Comparison of ENCODE assay signal across 9 mouse cellular contexts in genomic region chr3:107694256-107694900, GRCm38 (mm10). TPM values are rescaled to one million over a fixed set of nuclear protein-coding genes. Genes with fewer than 3 reads are reported as not detected.
DNase-seq lines count a peak whose midpoint lies in the region; ATAC-seq and TF ChIP-seq lines count a peak whose summit lies in the region.
"Had no signal": no experiment of that assay in that cellular context is flagged by ENCODE, and none has a peak within 500 bp of the region (broad histone marks: within the 10 kb centered on the region; RNA-seq: fewer than 3 reads in every experiment).

No protein-coding gene starts in this region.

- no peaks in the 10 kb centered on the region for H3K36me3 ChIP-seq in heart, embryonic 11.5 days (ENCODE audit: control insufficient read depth, insufficient read depth, low read length)
- H3K36me3 ChIP-seq in heart, adult 2 months (ENCODE audit: control insufficient read depth, insufficient read depth, low read length) = peaks cover 35% of the 10 kb centered on the region
- no peaks in the 10 kb centered on the region for H3K36me3 ChIP-seq in liver, embryonic 12.5 days
- H3K36me3 ChIP-seq in stomach, postnatal 0 days (ENCODE audit: control insufficient read depth, insufficient read depth, low read length) = no peaks in the 10 kb centered on the region

- TF ChIP-seq CTCF in heart, adult 2 months (IDR thresholded peaks at IDR 0.05) = no peak
- no peak for TF ChIP-seq CTCF in stomach, postnatal 0 days (IDR thresholded peaks at IDR 0.05; ENCODE audit: low read depth)

- H3K4me3 ChIP-seq in heart, embryonic 11.5 days (ENCODE audit: low read depth, low read length) = peak overlapping the region; percentile 93; the same call in 1 of the 2 replicates
- no peak overlapping the region for H3K4me3 ChIP-seq in heart, adult 2 months
- peak overlapping the region; percentile 91 for H3K4me3 ChIP-seq in liver, embryonic 12.5 days
- H3K4me3 ChIP-seq in stomach, postnatal 0 days (ENCODE audit: low read depth, low read length) = peak overlapping the region; percentile 81; the same call in 1 of the 2 replicates

- no peaks in the 10 kb centered on the region for H3K9me3 ChIP-seq in heart, embryonic 11.5 days (replicated peaks; ENCODE audit: control insufficient read depth, low read length)
- H3K9me3 ChIP-seq in liver, embryonic 12.5 days (replicated peaks) = no peaks in the 10 kb centered on the region
- H3K9me3 ChIP-seq in stomach, postnatal 0 days (ENCODE audit: control insufficient read depth, low read length) = no peaks in the 10 kb centered on the region

- TF ChIP-seq POLR2A in heart, adult 2 months (IDR thresholded peaks at IDR 0.05; ENCODE audit: insufficient read depth, low read depth, low read length) = no peak

- H3K27me3 ChIP-seq in heart, embryonic 11.5 days (ENCODE audit: control insufficient read depth, insufficient read depth, low read length) = no peaks in the 10 kb centered on the region
- H3K27me3 ChIP-seq in heart, adult 2 months (ENCODE audit: control insufficient read depth, insufficient read depth, low read length) = 0 out of 2 replicates have a peak, but pooled peaks cover 2% of the 10 kb centered on the region
- no peaks in the 10 kb centered on the region for H3K27me3 ChIP-seq in liver, embryonic 12.5 days (replicated peaks)
- H3K27me3 ChIP-seq in stomach, postnatal 0 days (ENCODE audit: control insufficient read depth, insufficient read depth, low read length) = no peaks in the 10 kb centered on the region

- peak overlapping the region; percentile 75 for H3K4me2 ChIP-seq in heart, embryonic 11.5 days
- H3K4me2 ChIP-seq in liver, embryonic 12.5 days = peak overlapping the region; percentile 92
- H3K4me2 ChIP-seq in stomach, postnatal 0 days (replicated peaks; ENCODE audit: low read depth) = peak overlapping the region; percentile 60; the same call in 1 of the 2 replicates

- no peak overlapping the region for H3K9ac ChIP-seq in heart, embryonic 11.5 days (ENCODE audit: low read depth, low read length)
- no peak overlapping the region for H3K9ac ChIP-seq in heart, adult 2 months (ENCODE audit: low read depth, low read length)
- H3K9ac ChIP-seq in liver, embryonic 12.5 days = peak overlapping the region; percentile 97
- H3K9ac ChIP-seq in stomach, postnatal 0 days (ENCODE audit: low read length) = no peak overlapping the region

- intact Hi-C loops in heart, adult 2 months (cut with DNase I) = no loop called here

- TF ChIP-seq EP300 in heart, adult 2 months (IDR thresholded peaks at IDR 0.05; ENCODE audit: insufficient read depth, low read depth, low read length) = no peak
- no peak for TF ChIP-seq EP300 in stomach, postnatal 0 days (optimal IDR thresholded peaks at IDR 0.05)

- no peak for ATAC-seq in heart, embryonic 11.5 days (replicated peaks; ENCODE audit: insufficient number of reproducible peaks, low FRiP score, low TSS enrichment)
- no peak for ATAC-seq in liver, embryonic 12.5 days
- no peak for ATAC-seq in stomach, postnatal 0 days (ENCODE audit: low FRiP score, low TSS enrichment)

- 61% methylated on average over 2 of the region's 2 CpGs for WGBS in heart, embryonic 11.5 days (ENCODE audit: insufficient replicate concordance)
- 57% methylated on average over 2 of the region's 2 CpGs for WGBS in heart, adult 2 months
- 43% methylated on average over 2 of the region's 2 CpGs for WGBS in liver, embryonic 12.5 days (ENCODE audit: insufficient replicate concordance)
- WGBS in stomach, postnatal 0 days = 39% methylated on average over 2 of the region's 2 CpGs

- H3K4me1 ChIP-seq in heart, embryonic 11.5 days (ENCODE audit: control insufficient read depth, insufficient read depth, low read length) = peaks cover 31% of the 10 kb centered on the region
- peaks cover 15% of the 10 kb centered on the region for H3K4me1 ChIP-seq in heart, adult 2 months (ENCODE audit: control insufficient read depth, insufficient read depth, low read length)
- H3K4me1 ChIP-seq in liver, embryonic 12.5 days = peaks cover 60% of the 10 kb centered on the region
- no peaks in the 10 kb centered on the region; the same call in 1 of the 2 replicates for H3K4me1 ChIP-seq in stomach, postnatal 0 days (replicated peaks; ENCODE audit: control insufficient read depth, insufficient read depth)

- no peak overlapping the region for H3K27ac ChIP-seq in heart, embryonic 11.5 days (ENCODE audit: low read depth, low read length)
- no peak overlapping the region for H3K27ac ChIP-seq in heart, adult 2 months
- H3K27ac ChIP-seq in liver, embryonic 12.5 days = no peak overlapping the region
- H3K27ac ChIP-seq in stomach, postnatal 0 days (replicated peaks) = no peak overlapping the region

- peaks cover 5% of the 10 kb centered on the region for H3K79me2 ChIP-seq in heart, adult 2 months (replicated peaks; ENCODE audit: control insufficient read depth, insufficient read depth, low read length)

- no peak for DNase-seq in heart, adult 2 months
- DNase-seq in retina, embryonic 14.5 days (ENCODE audit: low spot score) = peak; percentile 10
- DNase-seq in retina, postnatal 1 day = no peak
- DNase-seq in stomach, postnatal 0 days (ENCODE audit: low spot score) = no peak
- no peak for DNase-seq in Muller cell, postnatal 12 days (ENCODE audit: inconsistent ontology term)
- DNase-seq in layer of hippocampus, postnatal 36 days = no peak
- DNase-seq: gastrocnemius, postnatal 25 days had no signal

RNA-seq across cellular contexts. Expression of gene Ahcyl1, which starts 2.0 kb away (rescaled TPM):
- 56.1 and 68.1 TPM in 2 replicates for polyA plus RNA-seq in heart, embryonic 11.5 days (2014; fragmentation: Nextera tagmentation; extraction: Ambion mirVana)
- 10 to 100 TPM; 76.5 to 82.3 TPM for total RNA-seq in heart, adult 2 months (2021)
- 50.9 and 94.6 TPM in 2 replicates for polyA plus RNA-seq in heart, adult 2 months (2012; rRNA removed)
- 53.7 and 54.0 TPM in 2 replicates for polyA plus RNA-seq in liver, embryonic 12.5 days (2016; fragmentation: Nextera tagmentation; extraction: Ambion mirVana)
- polyA plus RNA-seq in stomach, postnatal 0 days (2015; fragmentation: Nextera tagmentation; extraction: Ambion mirVana) = 39.8 and 41.4 TPM in 2 replicates
- total RNA-seq in layer of hippocampus, postnatal 36 days (2021) = 100 to 1,000 TPM; 335 to 338 TPM
